Mouse (Mus musculus) ES-E14 (cell line): ENCODE data around the gene Txnrd1.

ENCODE experiments used
- CHD2 ChIP-seq: IDR thresholded peaks from 2 replicates; pipeline ENCODE4 v1.6.1; 2014; ENCODE audit warnings: mild to moderate bottlenecking, low read depth, low read length, inconsistent platforms
- HCFC1 ChIP-seq: IDR thresholded peaks from 2 replicates; pipeline ENCODE4 v1.6.1; 2012; ENCODE audit warnings: low read length, inconsistent platforms, borderline replicate concordance; ENCODE audit not compliant: insufficient read depth
- MAFK ChIP-seq: IDR thresholded peaks from 2 replicates; pipeline ENCODE4 v1.6.1; 2014; ENCODE audit warnings: mild to moderate bottlenecking, low read depth, low read length, inconsistent platforms; ENCODE audit not compliant: insufficient read depth
- ZC3H11A ChIP-seq: IDR thresholded peaks from 2 replicates; pipeline ENCODE4 v1.6.1; 2012; ENCODE audit warnings: low read depth, mild to moderate bottlenecking, inconsistent platforms, low read length, borderline replicate concordance
- ZNF384 ChIP-seq: IDR thresholded peaks from 2 replicates; pipeline ENCODE4 v1.6.1; 2012; ENCODE audit warnings: low read depth, low read length, inconsistent platforms

DNA sequence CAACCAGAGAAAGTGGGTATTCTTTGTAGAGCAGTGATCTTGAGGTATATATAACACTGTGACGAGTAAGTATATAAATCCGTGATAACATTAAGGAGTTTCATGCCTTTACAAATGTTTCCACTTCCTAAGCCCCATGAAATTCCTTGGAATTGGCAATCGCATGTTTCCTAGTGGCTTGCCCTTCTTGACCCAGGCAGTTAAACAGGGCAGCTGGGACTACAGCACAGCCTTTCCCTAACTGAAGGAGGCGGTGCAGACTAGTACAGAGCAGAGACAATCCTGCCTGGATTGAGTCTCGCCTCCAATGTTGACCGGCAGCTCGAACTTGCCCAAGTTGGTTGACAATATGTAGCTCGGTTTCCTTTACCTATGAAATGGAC lies 25.8 kb downstream of the Txnrd1 start:
- TF ChIP-seq ZC3H11A (no peak), CHD2 (0 out of 2 replicates have a peak, but pooled peaks have one; percentile 22), ZNF384 (no peak), MAFK (no peak), HCFC1 (no peak)
